17 mouse cellular contexts compared by ENCODE assay signal in genomic region chr10:97402524-97402923, GRCm38 (mm10).
"Had no signal": no experiment of that assay in that cellular context is flagged by ENCODE, and none has a peak within 500 bp of the region (broad histone marks: within the 10 kb centered on the region; RNA-seq: fewer than 3 reads in every experiment).

No protein-coding gene starts in this region.

- H3K27me3 ChIP-seq: kidney, embryonic 15.5 days; limb, embryonic 12.5 days; liver, embryonic 13.5 days; lung, embryonic 15.5 days; neural tube, embryonic 15.5 days had no signal

- H3K9me3 ChIP-seq: kidney, embryonic 15.5 days; limb, embryonic 12.5 days; liver, embryonic 13.5 days; lung, embryonic 15.5 days; neural tube, embryonic 15.5 days had no signal

- ATAC-seq: liver, postnatal 0 days had no signal

- DNase-seq: kidney, adult 18-20 months; kidney, postnatal 14 days; liver; liver, embryonic 13.5 days; liver, postnatal 0 days; lung, postnatal 14 days; midbrain, embryonic 14.5 days; right cerebral cortex, postnatal 14 days; thymus, adult 2 months; thymus, postnatal 25 days had no signal

- H3K36me3 ChIP-seq: kidney, embryonic 15.5 days; limb, embryonic 12.5 days; liver, embryonic 13.5 days; lung, embryonic 15.5 days; neural tube, embryonic 15.5 days had no signal

- H3K4me1 ChIP-seq: kidney, embryonic 15.5 days; limb, embryonic 12.5 days; liver, embryonic 13.5 days; neural tube, embryonic 15.5 days had no signal

- H3K27ac ChIP-seq: kidney, embryonic 15.5 days; left cerebral cortex, adult 2 months; limb, embryonic 12.5 days; liver, embryonic 13.5 days; lung, embryonic 15.5 days; macrophage; neural tube, embryonic 15.5 days had no signal

- H3K4me2 ChIP-seq: kidney, embryonic 15.5 days; limb, embryonic 12.5 days; liver, embryonic 13.5 days; lung, embryonic 15.5 days; neural tube, embryonic 15.5 days had no signal

- H3K4me3 ChIP-seq: kidney, embryonic 15.5 days; left cerebral cortex, adult 2 months; limb, embryonic 12.5 days; liver, embryonic 13.5 days; lung, embryonic 15.5 days; myocyte; neural tube, embryonic 15.5 days had no signal

- H3K9ac ChIP-seq: kidney, embryonic 15.5 days; limb, embryonic 12.5 days; liver, embryonic 13.5 days; liver, postnatal 0 days; lung, embryonic 15.5 days; neural tube, embryonic 15.5 days had no signal
